Comparison of ENCODE assay signal across 24 mouse cellular contexts in the genomic region with DNA sequence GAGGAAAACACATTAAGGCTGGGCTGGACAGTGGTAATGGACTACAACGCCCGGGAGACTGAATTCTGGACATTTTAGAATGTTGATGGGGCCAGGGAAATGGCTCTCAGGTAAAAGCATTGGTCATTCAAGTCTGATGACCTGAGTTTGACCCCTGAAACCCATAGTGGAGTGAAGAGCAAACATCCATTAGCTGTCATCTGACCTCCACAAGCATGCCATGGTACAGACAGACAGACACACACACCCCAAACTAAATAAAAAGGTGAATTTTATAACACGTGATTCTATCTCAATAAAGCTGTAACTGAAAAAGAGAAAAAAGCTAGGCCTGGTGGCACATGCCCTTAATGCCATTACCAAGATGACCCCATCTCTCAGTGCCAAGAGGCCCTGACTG. TPM values are rescaled to one million over a fixed set of nuclear protein-coding genes. Genes with fewer than 3 reads are reported as not detected.
DNase-seq lines count a peak whose midpoint lies in the region; ATAC-seq and TF ChIP-seq lines count a peak whose summit lies in the region.
"Had no signal": no experiment of that assay in that cellular context is flagged by ENCODE, and none has a peak within 500 bp of the region (broad histone marks: within the 10 kb centered on the region; RNA-seq: fewer than 3 reads in every experiment).

No protein-coding gene starts in this region.

- WGBS in cerebellum, adult 2 months, result 81% methylated on average over 3 of the region's 3 CpGs
- WGBS in heart, embryonic 10.5 days, result 72% methylated on average over 3 of the region's 3 CpGs
- WGBS in heart, embryonic 11.5 days (ENCODE audit: insufficient replicate concordance), result 70% methylated on average over 3 of the region's 3 CpGs
- 54% methylated on average over 3 of the region's 3 CpGs for WGBS in liver, postnatal 0 days (ENCODE audit: insufficient replicate concordance)

- no peaks in the 10 kb centered on the region for H3K27me3 ChIP-seq in cerebellum, adult 2 months (ENCODE audit: control insufficient read depth, insufficient read depth, low read length)
- H3K27me3 ChIP-seq in heart, embryonic 10.5 days (ENCODE audit: insufficient read depth, poor library complexity, severe bottlenecking), result no peaks in the 10 kb centered on the region
- no peaks in the 10 kb centered on the region for H3K27me3 ChIP-seq in heart, embryonic 11.5 days (ENCODE audit: control insufficient read depth, insufficient read depth, low read length)
- H3K27me3 ChIP-seq in liver, postnatal 0 days (ENCODE audit: insufficient read depth, low read length), result no peaks in the 10 kb centered on the region
- H3K27me3 ChIP-seq: hindbrain, embryonic 12.5 days had no signal

- H3K4me1 ChIP-seq in cerebellum, adult 2 months (ENCODE audit: control insufficient read depth, insufficient read depth, low read length), result peaks cover 25% of the 10 kb centered on the region
- H3K4me1 ChIP-seq in heart, embryonic 10.5 days, result peaks cover 62% of the 10 kb centered on the region
- H3K4me1 ChIP-seq in heart, embryonic 11.5 days (ENCODE audit: control insufficient read depth, insufficient read depth, low read length), result peaks cover 46% of the 10 kb centered on the region
- peaks cover 32% of the 10 kb centered on the region for H3K4me1 ChIP-seq in bone marrow macrophage, adult 2 months (ENCODE audit: control insufficient read depth, insufficient read depth, low read length)
- peaks cover 48% of the 10 kb centered on the region for H3K4me1 ChIP-seq in liver, postnatal 0 days (ENCODE audit: insufficient read depth)

- no peak for ATAC-seq in heart, embryonic 11.5 days (replicated peaks; ENCODE audit: insufficient number of reproducible peaks, low FRiP score, low TSS enrichment)
- ATAC-seq in liver, postnatal 0 days, result peak; percentile 32
- ATAC-seq: CD4-positive, CD25-positive, alpha-beta regulatory T cell, adult 4 months; forebrain, embryonic 16.5 days; hindbrain, embryonic 16.5 days; inflammation-experienced regulatory T-cells, adult 6 months had no signal

- H3K4me3 ChIP-seq in cerebellum, adult 2 months (replicated peaks; ENCODE audit: insufficient read depth, low read depth, low read length), result no peak overlapping the region
- H3K4me3 ChIP-seq in heart, embryonic 10.5 days, result no peak overlapping the region
- no peak overlapping the region for H3K4me3 ChIP-seq in heart, embryonic 11.5 days (ENCODE audit: low read depth, low read length)
- no peak overlapping the region for H3K4me3 ChIP-seq in bone marrow macrophage, adult 2 months (ENCODE audit: insufficient read depth, low read length)
- no peak overlapping the region for H3K4me3 ChIP-seq in liver, postnatal 0 days (ENCODE audit: low read depth, low read length)
- H3K4me3 ChIP-seq: embryonic facial prominence, embryonic 10.5 days; erythroblast, embryonic 14.5 days; forebrain, embryonic 10.5 days; hindbrain, embryonic 12.5 days had no signal

- no peak for TF ChIP-seq EP300 in liver, postnatal 0 days (IDR thresholded peaks at IDR 0.05; ENCODE audit: low read depth)

- H3K9me3 ChIP-seq in heart, embryonic 10.5 days, result no peaks in the 10 kb centered on the region; the same call in 1 of the 2 replicates
- H3K9me3 ChIP-seq in heart, embryonic 11.5 days (replicated peaks; ENCODE audit: control insufficient read depth, low read length), result no peaks in the 10 kb centered on the region
- peaks cover 3% of the 10 kb centered on the region; the same call in 1 of the 2 replicates for H3K9me3 ChIP-seq in liver, postnatal 0 days (ENCODE audit: low read length)
- H3K9me3 ChIP-seq: embryonic facial prominence, embryonic 10.5 days had no signal

- H3K4me2 ChIP-seq in heart, embryonic 11.5 days, result no peak overlapping the region
- H3K4me2 ChIP-seq in liver, postnatal 0 days (ENCODE audit: low read depth, low read length), result peak overlapping the region; percentile 40
- H3K4me2 ChIP-seq: hindbrain, embryonic 12.5 days had no signal

- H3K9ac ChIP-seq in heart, embryonic 11.5 days (ENCODE audit: low read depth, low read length), result no peak overlapping the region
- no peak overlapping the region for H3K9ac ChIP-seq in liver, postnatal 0 days (replicated peaks)
- H3K9ac ChIP-seq: hindbrain, embryonic 12.5 days had no signal

- H3K36me3 ChIP-seq in heart, embryonic 10.5 days, result peaks cover 8% of the 10 kb centered on the region
- H3K36me3 ChIP-seq in heart, embryonic 11.5 days (ENCODE audit: control insufficient read depth, insufficient read depth, low read length), result no peaks in the 10 kb centered on the region
- peaks cover 1% of the 10 kb centered on the region for H3K36me3 ChIP-seq in liver, postnatal 0 days (replicated peaks; ENCODE audit: insufficient read depth, low read length)
- H3K36me3 ChIP-seq: embryonic facial prominence, embryonic 10.5 days; forebrain, embryonic 10.5 days; hindbrain, embryonic 12.5 days had no signal

- TF ChIP-seq CTCF in cerebellum, adult 2 months (IDR thresholded peaks at IDR 0.05; ENCODE audit: borderline replicate concordance, insufficient read depth, low read depth, low read length), result no peak
- TF ChIP-seq CTCF in bone marrow macrophage, adult 2 months (IDR thresholded peaks at IDR 0.05; ENCODE audit: low read depth, low read length), result no peak
- TF ChIP-seq CTCF in liver, postnatal 0 days (IDR thresholded peaks at IDR 0.05; ENCODE audit: low read depth), result no peak

- no peak for TF ChIP-seq POLR2A in cerebellum, adult 2 months (IDR thresholded peaks at IDR 0.05; ENCODE audit: borderline replicate concordance, insufficient read depth, low read length)
- TF ChIP-seq POLR2A in bone marrow macrophage, adult 2 months (IDR thresholded peaks at IDR 0.05; ENCODE audit: borderline replicate concordance, low read depth, low read length), result no peak

- peak overlapping the region; percentile 18 for H3K27ac ChIP-seq in cerebellum, adult 2 months (ENCODE audit: insufficient read depth, low read length)
- peak overlapping the region; percentile 57; the same call in 1 of the 2 replicates for H3K27ac ChIP-seq in heart, embryonic 10.5 days
- no peak overlapping the region for H3K27ac ChIP-seq in heart, embryonic 11.5 days (ENCODE audit: low read depth, low read length)
- peak overlapping the region; percentile 0; the same call in 1 of the 2 replicates for H3K27ac ChIP-seq in bone marrow macrophage, adult 2 months (ENCODE audit: insufficient read depth, low read depth, low read length)
- H3K27ac ChIP-seq in liver, postnatal 0 days (ENCODE audit: low read depth), result peak overlapping the region; percentile 84
- H3K27ac ChIP-seq: embryonic facial prominence, embryonic 10.5 days; forebrain, embryonic 10.5 days; hindbrain, embryonic 12.5 days had no signal

- DNase-seq in cerebellum, adult 2 months, result no peak
- no peak for DNase-seq in cerebellum, postnatal 10 days
- DNase-seq in heart, embryonic 10.5 days (ENCODE audit: low spot score), result no peak
- DNase-seq in liver, postnatal 0 days, result no peak
- DNase-seq in lung, postnatal 36 days, result no peak
- DNase-seq: adrenal gland, adult 8-10 months; adrenal gland, postnatal 36 days; B cell, adult 2 months; gastrocnemius, postnatal 25 days; heart, postnatal 10 days; heart, postnatal 4 days had no signal

RNA-seq across cellular contexts. Expression of a gene that starts 34.2 kb away (rescaled TPM):
- polyA plus RNA-seq in cerebellum, adult 2 months (2012; rRNA removed), result 33.6 and 37.5 TPM in 2 replicates
- polyA plus RNA-seq in heart, embryonic 10.5 days (2016; fragmentation: Nextera tagmentation; extraction: Ambion mirVana), result 25.7 and 30.1 TPM in 2 replicates
- polyA plus RNA-seq in heart, embryonic 11.5 days (2014; fragmentation: Nextera tagmentation; extraction: Ambion mirVana), result 26.4 and 32.0 TPM in 2 replicates
- polyA plus RNA-seq in bone marrow macrophage, adult 2 months (2012; ENCODE audit: insufficient read depth, insufficient read length, missing spikeins), result 30.8 and 30.9 TPM in 2 replicates
- 15.4 and 16.4 TPM in 2 replicates for polyA plus RNA-seq in liver, postnatal 0 days (2015; fragmentation: Nextera tagmentation; extraction: Ambion mirVana)

RNA-seq across cellular contexts. Expression of a gene that starts 42.8 kb away (rescaled TPM):
- polyA plus RNA-seq in cerebellum, adult 2 months (2012; rRNA removed), result 3.0 and 4.0 TPM in 2 replicates
- polyA plus RNA-seq in heart, embryonic 10.5 days (2016; fragmentation: Nextera tagmentation; extraction: Ambion mirVana), result 6.2 and 6.6 TPM in 2 replicates
- 5.6 and 5.9 TPM in 2 replicates for polyA plus RNA-seq in heart, embryonic 11.5 days (2014; fragmentation: Nextera tagmentation; extraction: Ambion mirVana)
- polyA plus RNA-seq in bone marrow macrophage, adult 2 months (2012; ENCODE audit: insufficient read depth, insufficient read length, missing spikeins), result 16.3 and 20.7 TPM in 2 replicates
- 4.7 and 6.0 TPM in 2 replicates for polyA plus RNA-seq in liver, postnatal 0 days (2015; fragmentation: Nextera tagmentation; extraction: Ambion mirVana)

RNA-seq across cellular contexts. Expression of a gene that starts 45.6 kb away (rescaled TPM):
- polyA plus RNA-seq in cerebellum, adult 2 months (2012; rRNA removed), result 8.9 and 11.6 TPM in 2 replicates
- 4.8 and 6.3 TPM in 2 replicates for polyA plus RNA-seq in heart, embryonic 10.5 days (2016; fragmentation: Nextera tagmentation; extraction: Ambion mirVana)
- 3.8 and 5.3 TPM in 2 replicates for polyA plus RNA-seq in heart, embryonic 11.5 days (2014; fragmentation: Nextera tagmentation; extraction: Ambion mirVana)
- polyA plus RNA-seq in bone marrow macrophage, adult 2 months (2012; ENCODE audit: insufficient read depth, insufficient read length, missing spikeins), result 12.0 and 15.6 TPM in 2 replicates
- polyA plus RNA-seq in liver, postnatal 0 days (2015; fragmentation: Nextera tagmentation; extraction: Ambion mirVana), result 1.6 and 1.9 TPM in 2 replicates

RNA-seq across cellular contexts. Expression of a gene that starts 53.6 kb away (rescaled TPM):
- polyA plus RNA-seq in cerebellum, adult 2 months (2012; rRNA removed), result 0.22 TPM in 1 of 2 replicates, not detected in the other
- not detected in 2 replicates for polyA plus RNA-seq in heart, embryonic 10.5 days (2016; fragmentation: Nextera tagmentation; extraction: Ambion mirVana)
- polyA plus RNA-seq in heart, embryonic 11.5 days (2014; fragmentation: Nextera tagmentation; extraction: Ambion mirVana), result not detected in 2 replicates
- polyA plus RNA-seq in bone marrow macrophage, adult 2 months (2012; ENCODE audit: insufficient read depth, insufficient read length, missing spikeins), result not detected in 2 replicates
- polyA plus RNA-seq in liver, postnatal 0 days (2015; fragmentation: Nextera tagmentation; extraction: Ambion mirVana), result not detected in 2 replicates
- polyA plus RNA-seq: CD4-positive, CD25-positive, alpha-beta regulatory T cell, adult 4 months; embryonic facial prominence, embryonic 10.5 days; embryonic facial prominence, embryonic 14.5 days; erythroblast, embryonic 14.5 days; forebrain, embryonic 10.5 days; G1E; heart, embryonic 14.5 days; hindbrain, embryonic 12.5 days; inflammation-experienced regulatory T-cells, adult 6 months had no signal

RNA-seq across cellular contexts. Expression of a gene that starts 56.6 kb away (rescaled TPM):
- 0.38 and 0.49 TPM in 2 replicates for polyA plus RNA-seq in cerebellum, adult 2 months (2012; rRNA removed)
- not detected in 2 replicates for polyA plus RNA-seq in heart, embryonic 10.5 days (2016; fragmentation: Nextera tagmentation; extraction: Ambion mirVana)
- not detected in 2 replicates for polyA plus RNA-seq in heart, embryonic 11.5 days (2014; fragmentation: Nextera tagmentation; extraction: Ambion mirVana)
- not detected in 2 replicates for polyA plus RNA-seq in bone marrow macrophage, adult 2 months (2012; ENCODE audit: insufficient read depth, insufficient read length, missing spikeins)
- polyA plus RNA-seq in liver, postnatal 0 days (2015; fragmentation: Nextera tagmentation; extraction: Ambion mirVana), result not detected in 2 replicates
- polyA plus RNA-seq: CD4-positive, CD25-positive, alpha-beta regulatory T cell, adult 4 months; erythroblast, embryonic 14.5 days; G1E; heart, embryonic 14.5 days had no signal
